Mouse (Mus musculus) heart, postnatal 4 days (tissue): ENCODE data around the gene A930002H24Rik. TPM values are rescaled to one million over a fixed set of nuclear protein-coding genes. Genes with fewer than 3 reads are reported as not detected.

Experiments
- DNase-seq: peaks from one replicate; pipeline ENCODE4 v3.0.0; 2021
- total RNA-seq, 2 experiments: library from RNA; stranded (reverse); gene quantifications; 2 replicates each; pipeline ENCODE4 v1.2.3; 2021

The A930002H24Rik gene
- total RNA-seq, 2 experiments from 2014 or later: 1.3 TPM; not detected in 1

DNA sequence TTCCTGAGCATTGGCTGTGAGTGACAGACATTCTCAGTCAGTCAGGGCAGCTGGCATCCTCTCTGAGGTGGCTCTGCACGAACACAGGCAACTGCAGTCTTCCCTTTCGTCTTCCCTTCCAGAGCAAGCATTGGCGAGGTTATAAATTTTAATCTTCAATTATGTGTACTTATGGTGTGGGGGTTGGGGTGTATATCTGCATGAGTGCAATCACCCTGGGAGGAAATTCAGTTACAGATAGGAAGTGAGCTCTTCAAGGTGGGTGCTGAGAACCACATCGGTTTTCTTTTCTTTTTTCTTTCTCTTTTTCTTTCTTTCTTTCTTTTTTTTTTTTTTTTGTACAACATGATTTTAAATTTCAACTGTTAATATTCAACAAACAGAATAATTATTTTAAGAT, 32.0 kb downstream of the A930002H24Rik start:
- no peak for DNase-seq

DNA sequence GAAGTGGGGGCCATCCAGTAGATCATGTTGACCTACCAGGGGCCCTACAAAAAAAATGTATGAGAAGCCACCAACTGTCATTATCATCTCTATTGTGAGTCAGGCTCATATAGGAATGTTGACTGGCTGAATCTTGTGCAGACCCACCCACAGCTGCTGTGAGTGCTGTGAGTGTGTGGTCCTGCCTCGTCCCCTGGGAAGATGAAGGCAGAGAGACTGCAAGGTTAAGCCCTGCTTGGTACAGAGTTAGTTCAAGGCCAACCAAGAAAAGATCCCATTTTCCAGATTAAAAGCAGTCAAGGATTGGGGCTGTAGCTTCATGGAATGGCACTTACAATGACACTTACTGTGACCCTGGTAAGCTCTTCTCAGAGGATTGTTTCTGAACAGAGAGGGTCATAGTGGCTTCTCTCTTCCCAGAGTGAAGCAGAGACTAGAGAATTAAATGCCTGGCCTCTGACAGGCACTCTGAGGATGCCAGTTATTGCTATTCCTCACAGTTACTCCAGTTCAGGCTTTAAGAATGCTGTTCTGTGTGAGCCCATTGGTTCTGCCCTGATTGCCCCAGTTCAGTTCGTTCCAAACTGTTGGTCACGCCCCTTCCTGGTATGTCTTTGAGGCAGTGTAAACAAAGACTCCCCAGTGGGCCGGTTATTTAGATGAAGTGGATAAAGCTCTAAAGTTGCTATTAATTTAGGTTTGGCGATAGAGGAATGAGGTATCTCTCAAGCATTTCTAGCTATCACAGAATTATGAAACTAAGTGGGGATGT, 34.8 kb downstream of the A930002H24Rik start:
- no peak for DNase-seq

DNA sequence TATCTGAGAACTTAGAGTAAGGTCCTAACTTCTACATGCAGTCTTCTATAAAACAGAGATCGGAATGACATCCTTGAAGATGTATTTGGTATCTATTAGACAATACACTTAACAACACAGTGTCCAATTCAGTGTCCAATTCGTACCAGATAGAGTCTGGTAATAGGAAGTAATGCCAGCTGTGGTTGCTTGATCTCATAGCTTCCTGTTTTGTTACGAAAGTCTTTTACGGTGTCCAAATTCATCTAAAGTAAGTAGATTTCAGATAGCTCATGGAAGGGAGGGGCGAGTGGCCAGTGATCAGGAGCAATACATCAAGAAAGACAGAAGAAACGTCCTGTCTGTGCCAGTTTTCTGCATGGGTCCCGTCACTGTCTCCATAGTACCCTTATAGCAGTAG, 36.8 kb downstream of the A930002H24Rik start:
- no peak for DNase-seq

DNA sequence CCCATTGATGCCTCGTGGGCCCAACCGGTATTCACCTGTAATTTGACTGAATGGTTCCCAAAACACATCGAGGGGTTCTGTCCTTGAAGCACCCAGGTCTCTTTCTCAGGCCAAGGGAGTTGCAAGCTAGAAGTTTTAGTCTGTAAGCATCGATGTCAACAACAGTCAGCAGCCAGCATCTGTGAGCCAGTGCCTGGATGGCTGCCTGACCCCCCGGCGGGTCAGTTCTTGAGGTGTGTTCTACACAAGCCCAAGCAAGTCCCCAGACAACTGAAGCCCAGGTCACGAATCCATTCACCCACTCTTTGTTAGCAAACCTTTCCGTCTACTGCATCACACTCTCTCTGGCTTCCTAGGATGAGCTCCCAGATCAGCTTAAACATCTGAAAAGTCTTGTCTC, 37.4 kb downstream of the A930002H24Rik start:
- DNase-seq: no peak

DNA sequence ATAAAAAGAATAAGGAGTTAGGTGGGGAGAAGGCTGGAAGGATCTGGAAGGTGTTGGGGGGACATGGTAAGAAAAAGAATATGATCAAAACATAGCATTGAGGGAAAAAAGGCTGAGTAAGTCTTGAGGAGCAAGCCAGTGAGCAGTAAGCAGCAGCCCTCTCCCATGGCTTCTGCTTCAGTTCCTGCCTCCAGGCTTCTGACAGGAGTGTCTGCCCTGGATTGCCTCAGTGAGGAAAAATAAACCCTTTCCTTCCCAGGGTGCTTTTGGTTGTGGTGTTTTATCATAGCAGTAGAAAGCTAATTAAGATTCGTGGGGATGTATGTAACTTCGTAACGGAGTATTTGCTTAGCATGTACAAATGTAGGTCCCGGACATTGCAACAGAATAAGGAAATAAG, 39.5 kb downstream of the A930002H24Rik start:
- DNase-seq: no peak

GRCm38 (mm10) chr17:63818444-63819027, 45.1 kb downstream of the A930002H24Rik start:
- DNase-seq: no peak

DNA sequence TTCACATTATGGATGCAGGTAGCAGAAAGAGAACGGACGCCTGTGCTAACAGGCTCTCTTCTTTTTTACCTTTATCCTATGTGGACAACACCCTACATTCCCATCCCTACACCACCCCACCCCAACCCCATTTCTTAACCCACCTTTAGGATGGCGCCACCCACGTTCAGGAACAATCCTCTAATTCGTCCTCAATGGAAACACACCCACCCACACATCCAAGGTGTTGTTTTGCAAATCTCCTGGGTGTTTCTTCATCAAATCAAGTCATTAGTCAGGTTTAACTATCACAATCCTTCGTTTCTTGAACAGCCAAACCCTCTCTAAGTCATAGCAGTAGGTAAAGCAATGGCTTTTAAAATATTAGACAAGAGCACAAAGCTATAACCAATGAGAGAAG, 50.0 kb downstream of the A930002H24Rik start:
- no peak for DNase-seq

Other genes with a start within 250 kb of the A930002H24Rik start
- 10 to 100 TPM; 25.1 to 27.2 TPM for gene Fer, start 729 bp downstream of the A930002H24Rik start, total RNA-seq